Mouse (Mus musculus) MEL-GATA-1-ER (cell line): ENCODE measurements around the gene Phgr1.

ENCODE experiments used
- DNase-seq: peaks from one replicate; pipeline ENCODE4 v3.0.0-alpha.2; 2012; ENCODE audit warnings: low read depth; ENCODE audit errors: extremely low read depth

Phgr1 gene

DNA sequence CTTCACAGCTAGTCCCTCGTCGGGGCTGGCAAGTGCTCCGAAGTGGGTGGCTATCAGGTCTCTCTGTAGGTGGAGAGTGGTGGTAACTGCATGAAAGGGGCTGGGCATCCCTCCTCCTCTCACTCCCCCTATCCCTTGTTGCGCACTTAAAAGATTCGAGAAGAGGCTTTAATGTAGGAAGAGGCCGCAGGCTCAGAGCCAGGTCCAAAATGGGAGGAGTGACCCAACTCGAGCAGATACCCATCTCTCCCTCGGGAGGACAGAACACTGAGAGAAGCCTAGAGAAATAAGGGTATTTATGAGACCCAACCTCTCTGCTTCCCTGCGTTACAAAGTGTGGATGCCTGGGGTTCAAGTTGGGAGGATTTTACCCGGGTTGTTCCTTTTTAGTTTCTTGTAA is 6.5 kb downstream of the Phgr1 start:
- no peak for DNase-seq

DNA sequence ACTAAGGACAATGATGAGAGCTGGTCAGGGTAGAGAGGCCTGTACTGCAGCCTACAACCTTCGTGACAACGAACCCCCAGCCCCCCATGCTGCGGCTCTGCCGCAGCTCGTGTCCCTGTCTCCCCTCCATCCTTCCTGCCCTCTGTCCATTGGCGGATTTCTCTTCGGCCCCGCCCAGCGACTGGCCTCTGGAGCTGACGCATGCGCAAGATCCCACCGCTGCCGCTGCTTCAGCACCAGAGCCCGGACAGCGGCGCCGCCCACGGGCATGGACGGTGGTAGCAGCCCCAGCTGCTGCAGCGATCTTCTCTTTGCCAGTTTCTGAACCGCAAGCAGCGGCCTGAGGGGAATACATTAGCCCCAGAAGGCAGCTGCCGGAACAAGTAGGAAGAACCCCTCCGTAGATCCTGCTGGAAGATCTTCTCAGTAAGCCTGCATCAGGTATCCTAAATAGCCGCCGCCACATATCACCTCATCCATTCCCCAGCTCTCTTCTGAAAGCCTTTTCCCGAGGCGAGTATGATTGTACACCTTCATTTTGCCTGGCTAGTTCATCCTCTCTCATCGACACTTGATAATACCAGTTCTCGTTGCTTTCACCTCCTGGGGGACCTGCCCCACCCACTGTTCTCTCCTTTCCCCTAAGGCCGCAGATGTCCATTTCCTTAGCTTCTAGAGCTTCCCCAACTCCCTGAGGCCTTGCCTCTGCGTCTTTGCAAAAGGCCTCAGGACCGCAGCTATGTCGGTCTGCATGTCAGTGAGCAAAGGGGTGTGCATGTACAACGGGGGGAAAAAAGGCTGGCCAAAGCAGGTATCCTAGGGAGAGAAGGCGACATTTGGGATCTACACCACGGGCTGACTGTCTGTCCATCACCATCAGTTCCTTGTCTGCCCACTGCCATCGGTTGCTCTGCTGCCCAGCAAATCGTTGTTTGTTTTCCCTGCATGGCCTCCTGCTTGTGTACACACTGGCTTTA is 7.2 kb downstream of the Phgr1 start, which contains the start of gene Disp2:
Gene Disp2, plus strand, starts transcription at position 216 of the 977 bp plus-strand sequence.
- peak; percentile 67 for DNase-seq

DNA sequence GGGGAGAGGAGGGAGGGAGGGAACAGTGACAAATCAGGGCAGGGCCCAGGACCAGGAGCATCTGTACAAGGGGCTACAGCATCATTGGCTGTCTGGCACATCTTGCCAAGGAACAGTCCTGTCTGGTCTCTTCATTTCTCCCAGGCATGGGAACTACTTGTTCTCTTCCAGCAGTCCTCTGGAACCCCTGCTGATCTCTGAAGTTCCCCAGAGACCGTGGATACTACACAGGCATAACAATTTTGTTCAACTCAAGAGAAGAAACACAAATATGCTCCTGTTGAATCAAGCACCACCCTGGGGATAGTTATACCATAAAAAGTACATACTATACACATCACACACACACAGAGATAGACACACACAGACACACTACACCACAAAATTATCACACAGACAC is 8.5 kb downstream of the Phgr1 start:
- DNase-seq, result no peak

DNA sequence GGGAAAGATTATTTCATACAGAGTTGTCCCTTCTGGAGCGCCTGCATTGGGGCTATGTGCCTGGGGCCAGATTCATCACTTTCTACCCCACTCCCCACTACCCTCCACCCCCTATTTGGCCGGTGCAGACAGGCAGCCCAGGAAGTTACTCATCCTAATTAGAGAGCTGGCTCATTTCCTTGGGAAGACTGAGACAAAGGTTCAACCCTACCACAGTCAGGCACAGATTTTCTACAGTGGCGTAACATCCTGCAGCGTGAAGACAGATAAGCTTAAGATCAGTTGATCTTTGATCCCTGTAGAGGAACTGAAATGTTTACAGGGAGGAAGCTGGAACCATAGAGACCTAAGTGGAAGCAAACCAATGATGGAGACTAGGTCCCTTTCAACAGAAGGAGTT is 9.7 kb downstream of the Phgr1 start:
- no peak for DNase-seq

DNA sequence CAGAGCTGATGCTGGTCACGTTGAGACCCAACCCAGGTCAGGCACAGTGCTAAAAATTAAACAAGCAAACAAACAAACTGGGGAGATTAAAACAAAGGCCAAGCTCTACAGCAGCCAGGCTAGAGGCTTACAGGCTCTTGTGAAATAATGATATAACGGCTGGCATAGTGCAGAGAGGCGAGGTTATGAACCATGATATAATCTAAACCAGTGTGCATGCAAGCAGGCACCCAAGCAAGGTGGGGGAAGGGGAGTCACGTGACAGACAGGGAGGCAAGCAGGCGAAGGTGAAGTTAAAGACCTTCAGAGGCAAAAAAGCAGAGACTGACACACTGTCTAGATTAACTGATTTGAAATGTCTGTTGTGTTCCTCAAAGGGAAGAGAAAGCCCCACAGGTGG is 10.5 kb downstream of the Phgr1 start:
- no peak for DNase-seq

DNA sequence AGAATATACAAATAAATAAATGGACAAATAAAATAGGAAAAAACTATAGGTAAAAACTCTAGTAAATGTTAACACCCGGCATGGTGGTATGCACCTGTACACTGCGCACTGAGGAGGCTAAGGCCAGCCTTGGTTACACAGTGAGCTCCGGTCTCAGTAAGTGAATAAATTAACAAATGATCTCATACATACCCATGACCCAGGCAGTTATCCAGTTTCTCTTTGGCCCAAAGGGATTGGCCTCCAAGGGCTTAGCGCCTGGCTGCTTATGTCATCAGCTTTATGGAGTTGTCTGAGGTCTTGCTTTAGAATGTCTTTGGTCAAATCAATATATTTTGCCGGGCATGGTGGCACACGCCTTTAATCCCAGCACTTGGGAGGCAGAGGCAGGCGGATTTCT is 11.1 kb downstream of the Phgr1 start:
- DNase-seq, result no peak

DNA sequence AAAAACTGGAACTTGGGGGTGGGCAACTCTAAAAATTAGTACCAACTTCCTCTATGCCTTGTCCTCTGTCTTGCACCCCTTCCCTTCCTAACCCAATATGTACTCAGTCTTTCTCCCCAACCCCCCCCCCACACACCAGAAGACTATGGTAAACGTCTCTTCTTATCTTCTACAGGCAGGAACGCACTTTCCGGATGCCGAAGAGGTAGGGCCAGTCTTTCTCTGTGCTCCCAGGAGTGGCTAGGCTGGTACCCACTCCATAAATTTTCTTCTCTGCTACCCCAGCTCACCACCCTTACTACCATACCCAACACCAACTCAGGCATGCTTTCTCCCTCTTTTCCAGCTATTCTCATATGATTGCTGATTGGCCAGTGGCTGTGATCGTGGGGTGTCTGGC is 14.0 kb downstream of the Phgr1 start:
- DNase-seq, result peak; percentile 61

DNA sequence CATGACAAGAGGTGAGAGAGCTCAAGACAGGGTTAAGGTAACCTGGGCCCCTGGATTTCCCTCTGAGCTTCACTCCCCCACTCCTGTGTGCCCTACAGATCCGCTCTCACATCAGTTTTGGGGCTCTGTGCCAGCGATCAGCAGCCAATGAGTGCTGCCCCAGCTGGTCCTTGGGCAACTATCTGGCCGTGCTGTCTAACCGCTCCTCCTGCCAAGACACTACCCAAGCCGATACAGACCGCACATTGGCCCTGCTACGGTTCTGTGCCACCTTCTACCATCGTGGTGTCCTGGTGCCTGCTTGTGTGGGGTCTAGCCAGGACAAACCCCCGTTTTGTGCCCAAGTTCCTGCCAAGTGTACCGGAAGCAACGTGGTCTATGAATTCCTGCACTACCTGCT is 16.9 kb downstream of the Phgr1 start:
- DNase-seq, result no peak

DNA sequence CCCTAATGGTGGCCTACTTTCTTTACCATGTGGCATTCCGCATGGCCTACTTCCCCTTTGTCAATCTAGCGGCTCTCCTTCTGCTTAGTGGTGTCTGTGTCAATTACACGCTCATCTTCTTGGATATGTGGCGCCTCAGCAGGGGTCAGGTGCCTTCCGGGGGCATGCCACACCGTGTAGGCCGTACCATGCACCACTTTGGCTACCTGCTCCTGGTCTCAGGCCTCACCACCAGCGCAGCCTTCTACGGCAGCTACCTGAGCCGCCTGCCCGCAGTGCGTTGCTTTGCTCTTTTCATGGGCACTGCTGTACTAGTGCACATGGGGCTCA is 17.6 kb downstream of the Phgr1 start:
- DNase-seq, result no peak

DNA sequence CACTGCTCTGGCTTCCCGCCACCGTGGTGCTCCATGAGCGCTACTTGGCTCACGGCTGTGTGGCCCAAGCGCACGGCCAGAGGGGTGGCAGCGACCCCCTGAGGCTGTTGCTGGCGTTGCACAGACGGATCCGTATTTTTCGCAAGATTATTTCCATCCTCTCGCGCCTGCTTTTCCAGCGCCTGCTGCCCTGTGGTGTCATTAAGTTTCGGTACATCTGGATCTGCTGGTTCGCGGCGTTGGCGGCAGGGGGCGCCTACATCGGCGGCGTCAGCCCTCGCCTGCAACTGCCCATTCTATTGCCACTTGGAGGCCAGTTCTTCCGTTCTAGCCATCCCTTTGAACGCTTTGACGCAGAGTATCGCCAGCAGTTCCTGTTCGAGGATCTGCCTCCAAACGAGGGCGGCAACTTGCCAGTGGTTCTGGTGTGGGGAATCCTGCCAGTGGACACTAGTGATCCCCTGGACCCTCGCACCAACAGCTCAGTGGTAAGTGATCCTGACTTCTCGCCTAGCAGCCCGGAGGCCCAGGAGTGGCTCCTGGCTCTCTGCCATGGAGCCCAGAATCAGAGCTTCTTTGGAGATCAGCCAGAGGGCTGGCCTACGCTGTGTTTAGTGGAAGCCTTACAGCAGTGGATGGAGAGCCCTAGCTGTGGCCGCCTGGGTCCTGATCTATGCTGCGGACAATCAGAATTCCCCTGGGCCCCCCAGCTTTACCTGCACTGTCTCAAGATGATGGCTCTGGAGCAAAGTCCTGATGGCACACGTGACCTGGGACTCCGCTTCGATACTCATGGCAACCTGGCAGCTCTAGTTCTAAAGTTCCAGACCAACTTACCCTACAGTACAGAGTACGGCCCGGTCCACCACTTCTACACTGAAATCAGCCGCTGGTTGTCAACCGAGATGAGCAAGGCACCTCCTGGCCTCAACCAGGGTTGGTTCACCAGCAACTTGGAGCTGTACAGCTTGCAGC is 18.3 kb downstream of the Phgr1 start:
- DNase-seq, result no peak

DNA sequence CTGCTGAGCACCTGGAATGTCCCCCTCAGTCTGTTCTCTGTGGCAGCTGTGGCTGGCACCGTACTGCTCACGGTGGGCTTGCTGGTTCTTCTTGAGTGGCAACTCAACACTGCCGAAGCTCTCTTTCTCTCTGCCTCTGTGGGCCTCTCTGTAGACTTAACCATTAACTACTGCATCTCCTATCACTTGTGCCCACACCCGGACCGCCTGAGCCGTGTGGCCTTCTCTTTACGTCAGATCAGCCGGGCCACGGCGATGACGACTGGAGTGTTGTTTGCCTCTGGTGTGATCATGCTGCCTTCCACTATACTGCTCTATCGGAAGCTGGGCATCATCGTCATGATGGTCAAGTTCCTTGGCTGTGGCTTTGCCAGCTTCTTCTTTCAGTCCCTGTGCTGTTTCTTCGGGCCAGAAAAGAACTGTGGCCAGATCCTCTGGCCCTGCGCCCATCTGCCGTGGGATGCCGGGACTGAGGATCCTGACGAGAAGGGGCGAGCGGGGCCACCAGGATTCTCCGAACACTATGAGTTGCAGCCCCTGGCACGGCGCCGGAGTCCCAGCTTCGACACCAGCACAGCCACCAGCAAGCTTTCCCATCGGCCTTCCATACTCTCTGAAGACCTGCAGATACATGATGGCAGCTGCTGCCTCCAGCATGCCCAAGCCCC is 19.2 kb downstream of the Phgr1 start:
- DNase-seq, result no peak

DNA sequence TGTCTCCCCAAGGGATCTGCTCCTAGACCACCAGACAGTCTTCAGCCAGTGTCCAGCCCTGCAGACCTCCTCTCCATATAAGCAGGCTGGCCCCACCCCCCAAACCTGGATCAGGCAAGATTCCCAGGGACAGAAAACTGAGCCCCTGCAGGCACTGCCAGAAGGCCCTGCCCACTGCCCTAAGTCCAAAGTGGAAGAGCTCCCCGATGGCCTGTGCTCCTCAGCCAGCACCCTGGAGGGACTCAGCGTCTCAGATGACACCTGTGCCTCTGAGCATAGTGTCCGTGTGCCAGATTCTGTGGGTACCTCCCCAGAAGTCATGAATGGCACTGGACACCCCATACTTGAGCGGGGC is 19.7 kb downstream of the Phgr1 start:
- no peak for DNase-seq

DNA sequence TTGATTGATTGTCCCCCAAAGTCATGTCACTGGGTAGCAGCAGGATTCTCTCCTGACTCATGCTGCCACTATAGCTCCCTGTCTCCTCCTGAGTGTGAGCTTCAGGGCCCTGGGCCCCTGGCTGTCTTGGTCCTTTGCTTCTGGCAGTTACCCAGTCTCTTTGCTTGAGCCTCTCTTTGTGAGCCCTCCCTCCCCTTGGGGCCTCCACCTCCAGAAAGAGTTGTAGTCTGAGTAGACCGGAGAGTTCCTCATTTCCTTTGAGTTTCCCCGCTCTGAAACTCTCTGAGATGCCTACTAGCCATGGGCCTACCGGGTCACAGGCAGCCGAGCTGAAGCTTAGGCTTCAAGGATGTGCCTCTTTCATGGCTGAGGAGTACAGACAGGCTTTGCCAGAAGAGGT is 21.1 kb downstream of the Phgr1 start:
- DNase-seq, result no peak

DNA sequence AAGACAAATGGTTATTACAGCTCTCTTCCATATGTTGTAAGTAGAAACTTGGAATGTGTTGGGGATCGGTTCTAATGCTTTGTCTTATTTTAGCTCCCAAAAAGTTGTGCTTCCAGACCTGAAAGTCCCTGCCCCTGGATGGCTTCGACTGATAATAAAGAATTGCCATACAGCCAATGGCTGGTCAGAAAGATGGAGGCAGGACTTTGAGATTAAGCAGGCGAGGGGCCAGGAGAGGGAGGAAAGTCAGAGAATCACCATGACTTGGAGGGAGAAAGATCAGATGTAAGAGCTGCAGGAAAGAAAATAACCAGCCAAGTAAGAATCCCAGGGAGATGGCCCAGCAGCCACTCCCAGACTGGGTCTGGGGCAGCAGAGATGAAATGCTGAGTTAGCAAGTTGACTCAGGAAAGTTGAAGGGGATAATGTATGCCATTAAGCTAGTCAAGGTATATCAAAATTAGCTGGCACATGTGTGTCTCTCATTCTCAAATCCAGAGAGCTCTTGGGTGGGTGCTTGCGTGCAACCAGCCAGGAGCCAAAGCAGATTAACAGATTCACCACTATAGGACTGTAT is 30.1 kb downstream of the Phgr1 start:
- no peak for DNase-seq

DNA sequence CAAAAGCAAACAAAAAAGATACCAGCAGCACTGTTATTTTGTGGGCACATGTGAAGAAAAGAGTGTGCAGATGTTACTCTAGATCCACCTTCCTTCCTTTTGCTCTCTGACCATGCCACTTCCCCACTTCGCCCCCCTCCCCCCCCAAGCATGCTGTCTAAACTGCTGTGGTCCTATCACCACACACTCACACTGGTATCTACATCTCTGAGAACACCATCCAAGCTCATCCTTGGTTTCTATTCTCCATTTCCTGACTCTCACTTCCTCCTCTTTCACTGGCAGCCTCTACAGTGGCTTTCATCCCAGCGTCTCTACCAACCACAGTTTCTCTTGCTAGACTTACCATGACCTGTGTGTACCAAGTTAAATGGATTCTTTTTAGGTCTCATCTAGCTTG is 31.9 kb downstream of the Phgr1 start:
- peak; percentile 77 for DNase-seq

DNA sequence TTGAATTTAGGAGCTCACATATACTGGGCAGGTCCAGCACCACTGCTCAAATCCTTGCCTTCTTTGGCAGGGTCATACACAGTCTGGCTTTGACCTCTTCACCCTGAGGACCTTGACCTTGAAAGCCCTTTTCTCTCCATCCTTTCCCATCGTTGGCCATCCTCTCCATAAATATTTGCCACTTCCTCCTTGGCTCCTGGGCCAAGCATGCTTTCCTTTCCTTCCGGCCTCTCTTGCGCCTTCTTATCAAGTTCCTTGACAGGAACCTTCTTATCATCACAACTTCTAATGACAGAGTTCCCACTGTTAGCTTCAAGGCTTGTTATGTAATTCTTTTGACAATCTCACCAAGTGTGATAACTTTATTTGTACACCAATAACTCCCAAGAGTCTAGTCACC is 32.6 kb downstream of the Phgr1 start:
- peak; percentile 49 for DNase-seq

DNA sequence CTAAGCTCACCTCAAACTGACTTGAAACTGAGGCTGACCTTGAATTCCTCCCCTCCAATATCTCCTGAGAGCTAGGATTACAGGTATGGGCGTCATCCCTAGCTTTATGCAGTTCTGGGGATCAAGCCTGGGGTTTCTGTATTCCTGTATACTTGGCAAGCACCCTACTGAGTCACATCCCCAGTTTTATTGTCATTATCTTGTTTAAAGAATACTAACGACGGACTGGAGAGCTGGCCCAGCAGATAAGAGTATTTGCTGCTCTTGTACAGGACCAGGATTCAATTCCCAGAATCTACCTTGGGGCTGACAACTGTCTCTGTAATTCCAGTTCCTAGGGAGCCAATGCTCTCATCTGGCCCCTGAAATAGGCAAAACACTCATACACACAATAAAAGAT is 33.2 kb downstream of the Phgr1 start:
- no peak for DNase-seq

DNA sequence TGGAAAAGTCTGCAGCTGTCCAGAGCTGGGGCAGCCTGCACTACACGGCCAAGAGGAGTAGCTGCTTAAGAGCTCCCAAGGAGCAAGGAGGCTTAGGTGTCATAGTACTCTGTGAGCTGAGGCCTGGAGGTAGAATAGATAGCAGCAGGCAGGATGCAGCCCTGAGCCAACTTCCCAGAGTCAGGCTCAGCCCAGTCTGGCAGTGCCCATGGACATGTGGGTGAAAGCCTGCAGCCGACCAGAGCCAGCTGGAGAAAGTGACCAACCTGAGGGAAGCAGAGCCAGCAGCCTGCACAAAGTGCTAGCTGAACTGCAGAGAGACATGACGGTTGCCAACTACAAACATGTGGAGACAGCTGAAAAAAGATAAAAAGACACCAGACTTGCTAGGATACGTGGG is 34.3 kb downstream of the Phgr1 start:
- no peak for DNase-seq

DNA sequence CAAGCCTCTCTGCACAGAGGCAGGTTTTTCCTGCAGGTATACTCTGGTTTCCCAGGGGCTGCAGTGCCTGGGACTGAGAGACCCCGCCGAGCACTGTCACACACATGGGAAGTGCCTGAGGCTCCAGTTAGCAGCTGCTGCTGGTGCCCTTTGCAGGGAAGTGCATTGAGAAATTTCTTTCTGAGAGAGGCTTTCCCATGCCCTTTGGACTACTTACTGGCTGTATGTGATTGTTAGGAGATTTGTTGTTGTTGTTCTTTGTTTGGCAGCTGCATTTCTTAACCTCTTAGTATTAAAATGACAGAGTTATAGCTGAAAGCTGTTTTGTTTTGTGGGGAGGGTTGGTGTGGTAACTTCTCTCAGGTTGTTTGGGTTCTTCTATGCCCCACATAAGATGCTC is 38.3 kb downstream of the Phgr1 start:
- DNase-seq, result no peak

DNA sequence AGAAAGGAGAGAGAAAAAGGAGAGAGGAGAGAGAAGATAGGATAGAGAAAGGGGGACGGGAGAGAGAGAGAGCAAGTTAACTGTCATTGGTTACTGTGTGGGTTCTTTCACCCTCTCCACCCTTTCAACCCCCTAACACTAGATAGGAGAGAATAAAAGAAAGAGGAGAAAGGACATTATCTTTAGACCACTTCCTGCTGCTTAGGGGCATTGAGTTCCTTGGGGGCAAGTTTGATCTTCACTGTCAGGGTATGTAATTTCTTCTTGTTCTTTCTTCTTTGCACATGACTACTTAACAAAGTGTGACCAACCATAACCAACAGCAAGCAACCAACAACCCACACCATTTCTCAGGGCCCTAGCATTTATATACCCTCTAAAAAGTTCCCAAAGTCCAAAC is 40.2 kb downstream of the Phgr1 start:
- DNase-seq, result no peak
